ENCODE assay signal across 11 mouse cellular contexts in genomic region chr2:65669561-65669960, GRCm38 (mm10). TPM values are rescaled to one million over a fixed set of nuclear protein-coding genes. Genes with fewer than 3 reads are reported as not detected.
DNase-seq lines count a peak whose midpoint lies in the region; ATAC-seq lines count a peak whose summit lies in the region.
"Had no signal": no experiment of that assay in that cellular context is flagged by ENCODE, and none has a peak within 500 bp of the region (broad histone marks: within the 10 kb centered on the region; RNA-seq: fewer than 3 reads in every experiment).

No protein-coding gene starts in this region.

- peak overlapping the region; percentile 27; the same call in 1 of the 2 replicates for H3K27ac ChIP-seq in forebrain, embryonic 15.5 days (replicated peaks)
- H3K27ac ChIP-seq in forebrain, embryonic 11.5 days (ENCODE audit: low read depth, low read length): no peak overlapping the region

- peak overlapping the region; percentile 43 for H3K4me2 ChIP-seq in forebrain, embryonic 15.5 days (replicated peaks)
- no peak overlapping the region for H3K4me2 ChIP-seq in forebrain, embryonic 11.5 days (ENCODE audit: low read depth, low read length, severe bottlenecking)

- no peaks in the 10 kb centered on the region for H3K27me3 ChIP-seq in forebrain, embryonic 15.5 days
- H3K27me3 ChIP-seq in forebrain, embryonic 11.5 days (ENCODE audit: control insufficient read depth, insufficient read depth, low read length): no peaks in the 10 kb centered on the region

- H3K4me1 ChIP-seq in forebrain, embryonic 15.5 days: peaks cover 10% of the 10 kb centered on the region; the same call in 1 of the 2 replicates
- peaks cover 2% of the 10 kb centered on the region; the same call in 1 of the 2 replicates for H3K4me1 ChIP-seq in forebrain, embryonic 11.5 days (replicated peaks; ENCODE audit: control insufficient read depth, insufficient read depth, low read length)

- DNase-seq in forebrain, embryonic 11.5 days (ENCODE audit: low spot score): no peak
- DNase-seq in thymus, postnatal 4 days: peak; percentile 18
- DNase-seq in thymus, postnatal 10 days (ENCODE audit: low spot score in 2 of 2): no peak
- DNase-seq in induced T-regulatory cell, adult 2 months (ENCODE audit: low read depth): peak; percentile 25
- no peak for DNase-seq in spleen, adult 12 weeks (ENCODE audit: low spot score)
- DNase-seq in embryo, embryonic 10 days (ENCODE audit: low spot score): no peak
- DNase-seq: B cell, adult 2 months; kidney, postnatal 14 days had no signal

- WGBS in forebrain, embryonic 15.5 days: 75% methylated on average over 8 of the region's 8 CpGs
- 80% methylated on average over 8 of the region's 8 CpGs for WGBS in forebrain, embryonic 11.5 days

- H3K9ac ChIP-seq in forebrain, embryonic 15.5 days (replicated peaks): 0 out of 2 replicates have a peak overlapping the region, but pooled peaks have one; percentile 39
- H3K9ac ChIP-seq in forebrain, embryonic 11.5 days (ENCODE audit: low read length): no peak overlapping the region
- H3K9ac ChIP-seq: heart, embryonic 12.5 days had no signal

- no peak for ATAC-seq in forebrain, embryonic 15.5 days (replicated peaks)
- ATAC-seq in forebrain, embryonic 11.5 days (replicated peaks; ENCODE audit: low FRiP score): no peak
- ATAC-seq in erythroid progenitor cell, adult 5-6 weeks (replicated peaks; ENCODE audit: low FRiP score, poor library complexity, severe bottlenecking): no peak

- no peaks in the 10 kb centered on the region for H3K9me3 ChIP-seq in forebrain, embryonic 15.5 days
- no peaks in the 10 kb centered on the region for H3K9me3 ChIP-seq in forebrain, embryonic 11.5 days (ENCODE audit: control insufficient read depth, low read length)
- H3K9me3 ChIP-seq: heart, embryonic 12.5 days had no signal

- no peaks in the 10 kb centered on the region for H3K36me3 ChIP-seq in forebrain, embryonic 15.5 days
- H3K36me3 ChIP-seq in forebrain, embryonic 11.5 days (ENCODE audit: control insufficient read depth, insufficient read depth, low read length): no peaks in the 10 kb centered on the region
- H3K36me3 ChIP-seq: heart, embryonic 12.5 days had no signal

- H3K4me3 ChIP-seq in forebrain, embryonic 15.5 days: peak overlapping the region; percentile 39
- no peak overlapping the region for H3K4me3 ChIP-seq in forebrain, embryonic 11.5 days (ENCODE audit: low read depth, low read length)

RNA-seq across cellular contexts. Expression of gene Scn2a, which starts 49.0 kb away (rescaled TPM):
- polyA plus RNA-seq in forebrain, embryonic 15.5 days (2015; fragmentation: Nextera tagmentation; extraction: Ambion mirVana): 25.2 and 29.9 TPM in 2 replicates
- polyA plus RNA-seq in forebrain, embryonic 11.5 days (2014; fragmentation: Nextera tagmentation; extraction: Ambion mirVana): 6.4 and 6.7 TPM in 2 replicates
- total RNA-seq in erythroid progenitor cell, adult 5-6 weeks (2015; ENCODE audit: low replicate concordance): not detected in 2 replicates
- not detected in 2 replicates for total RNA-seq in erythroid progenitor cell, adult 5-6 weeks (2017; ENCODE audit: low replicate concordance)

Comparison
In these comparisons a context has a peak if more than half of its experiments do, and no peak if none do; other contexts are left out.
1. DNase-seq: peak in thymus, postnatal 4 days (single experiment) and induced T-regulatory cell, adult 2 months (single experiment); none in forebrain, embryonic 11.5 days (single experiment), thymus, postnatal 10 days (0 of 2), spleen, adult 12 weeks (single experiment) and embryo, embryonic 10 days (single experiment).